Mouse (Mus musculus) ES-Bruce4 (cell line): ENCODE measurements around the gene Prrx2.

Source experiments
- CTCF ChIP-seq: IDR thresholded peaks from one replicate; pipeline ENCODE4 v1.8.1; 2011; ENCODE audit warnings: low read depth, low read length
- EP300 ChIP-seq: IDR thresholded peaks from 2 replicates; pipeline ENCODE4 v1.6.1; 2011; ENCODE audit warnings: low read depth, low read length; ENCODE audit not compliant: insufficient read depth
- POLR2A ChIP-seq: IDR thresholded peaks from one replicate; pipeline ENCODE4 v1.8.1; 2011; ENCODE audit warnings: low read length; ENCODE audit not compliant: insufficient read depth

- no peak for TF ChIP-seq POLR2A
- no peak for TF ChIP-seq CTCF
- TF ChIP-seq EP300: no peak
These were observed 7.8 kb downstream of the Prrx2 start for GRCm38 (mm10) chr2:30842615-30843014.
